Mouse (Mus musculus) midbrain, embryonic 12.5 days (tissue): Measurements from ENCODE around the gene Cst13. TPM values are rescaled to one million over a fixed set of nuclear protein-coding genes. Genes with fewer than 3 reads are reported as not detected.
"Not testable (repeated sequence)": the region's sequence is repeated elsewhere in the genome, so short reads cannot be mapped to it uniquely, and the experiment has no call there.

ENCODE experiments used
- ATAC-seq: fragments of 200-750 bp; cut with Nextera tagmentation; 2 replicates; pipeline ENCODE4 v1.8.0; 2017; ENCODE audit warnings: low read depth, moderate TSS enrichment, moderate library complexity; ENCODE audit not compliant: low FRiP score
- H3K27ac ChIP-seq: fragments of 300-500 bp; sonication (generic); replicated peaks from 2 replicates; pipeline ENCODE4 v1.5.1; 2016; ENCODE audit warnings: mild to moderate bottlenecking
- H3K27me3 ChIP-seq: fragments of 300-500 bp; sonication (generic); 2 replicates; pipeline ENCODE4 v1.6.1; 2016; ENCODE audit warnings: mild to moderate bottlenecking
- H3K36me3 ChIP-seq: fragments of 300-500 bp; sonication (generic); 2 replicates; pipeline ENCODE4 v1.6.1; 2016
- H3K4me1 ChIP-seq: fragments of 300-500 bp; sonication (generic); 2 replicates; pipeline ENCODE4 v1.6.1; 2016
- H3K4me2 ChIP-seq: fragments of 300-500 bp; sonication (generic); replicated peaks from 2 replicates; pipeline ENCODE4 v1.6.1; 2016; ENCODE audit warnings: mild to moderate bottlenecking, moderate library complexity
- H3K4me3 ChIP-seq: fragments of 300-500 bp; sonication (generic); 2 replicates; pipeline ENCODE4 v1.5.1; 2016; ENCODE audit warnings: mild to moderate bottlenecking
- H3K9ac ChIP-seq: fragments of 300-500 bp; sonication (generic); replicated peaks from 2 replicates; pipeline ENCODE4 v1.6.1; 2016; ENCODE audit warnings: mild to moderate bottlenecking, moderate library complexity
- H3K9me3 ChIP-seq: fragments of 300-500 bp; sonication (generic); 2 replicates; pipeline ENCODE4 v1.6.1; 2016; ENCODE audit warnings: mild to moderate bottlenecking
- WGBS: fragments of 180-500 bp; shearing (Covaris S2); methylation state at CpG from one replicate; pipeline ENCODE4 v1.1.7; 2016; 5-methylcytosine and 5-hydroxymethylcytosine counted together
- polyA plus RNA-seq: library from polyadenylated mRNA; unstranded; fragments of >200 nt; fragmentation: Nextera tagmentation; extraction: Ambion mirVana; gene quantifications from 2 replicates; pipeline ENCODE4 v1.2.1, GENCODE M21; 2016

The Cst13 gene
- polyA plus RNA-seq: not detected in 2 replicates

- Histone ChIP-seq H3K27ac (no peak within 1 kb of the TSS), H3K9me3 (no peaks in the 10 kb centered on the region), H3K4me2 (no peak within 1 kb of the TSS), H3K4me1 (no peaks in the 10 kb centered on the region), H3K36me3 (no peaks in the 10 kb centered on the region), H3K27me3 (no peaks in the 10 kb centered on the region), H3K4me3 (no peak within 1 kb of the TSS), H3K9ac (no peak within 1 kb of the TSS)
- ATAC-seq: no peak
These were observed at the start of gene Cst13 for GRCm38 (mm10) chr2:148819909-148820308. TSS of gene Cst13 (plus strand) at chr2:148820081.

- H3K36me3 ChIP-seq, H3K9ac ChIP-seq, H3K4me3 ChIP-seq, ATAC-seq, H3K9me3 ChIP-seq, H3K27me3 ChIP-seq, H3K4me2 ChIP-seq, H3K27ac ChIP-seq, H3K4me1 ChIP-seq: not testable (repeated sequence)
- WGBS: 85% methylated on average over 4 of the region's 4 CpGs
These were observed 48.5 kb upstream of the Cst13 start, which contains the start of gene Cst11 for GRCm38 (mm10) chr2:148771397-148771796. TSS of gene Cst11 (minus strand) at chr2:148771497.

GRCm38 (mm10) chr2:148781709-148782108 lies 38.2 kb upstream of the Cst13 start, which contains the start of gene 8030411F24Rik:
TSS of gene 8030411F24Rik (plus strand) at chr2:148782009.
- no peak within 1 kb of the TSS for H3K4me3 ChIP-seq

GRCm38 (mm10) chr2:148789142-148789541 lies 30.7 kb upstream of the Cst13 start, which contains the start of gene Cst12:
TSS of gene Cst12 (plus strand) at chr2:148789361.
- no peaks in the 10 kb centered on the region for H3K9me3 ChIP-seq

More at GRCm38 (mm10) chr2:148781709-148782108, 38.2 kb upstream of the Cst13 start, which contains the start of gene 8030411F24Rik:
- H3K9me3 ChIP-seq: no peaks in the 10 kb centered on the region
- no peak within 1 kb of the TSS for H3K4me2 ChIP-seq
- no peak within 1 kb of the TSS for H3K9ac ChIP-seq
- H3K4me1 ChIP-seq: no peaks in the 10 kb centered on the region
- no peaks in the 10 kb centered on the region for H3K36me3 ChIP-seq
- no peak within 1 kb of the TSS for H3K27ac ChIP-seq
- 10% methylated on average over 1 of the region's 1 CpGs for WGBS
- 0 out of 2 replicates have a peak, but pooled peaks have one; percentile 23 for ATAC-seq
- no peaks in the 10 kb centered on the region for H3K27me3 ChIP-seq

GRCm38 (mm10) chr2:148798485-148798884 lies 21.4 kb upstream of the Cst13 start, which contains the start of gene Cst8:
TSS of gene Cst8 (plus strand) at chr2:148798785.
- WGBS: 93% methylated on average over 1 of the region's 1 CpGs

More at GRCm38 (mm10) chr2:148789142-148789541, 30.7 kb upstream of the Cst13 start, which contains the start of gene Cst12:
- Histone ChIP-seq H3K9ac (no peak within 1 kb of the TSS), H3K4me1 (no peaks in the 10 kb centered on the region), H3K4me3 (no peak within 1 kb of the TSS), H3K27me3 (no peaks in the 10 kb centered on the region), H3K4me2 (no peak within 1 kb of the TSS), H3K36me3 (no peaks in the 10 kb centered on the region), H3K27ac (no peak within 1 kb of the TSS)
- no peak for ATAC-seq
- 90% methylated on average over 6 of the region's 6 CpGs for WGBS

GRCm38 (mm10) chr2:148801491-148801921 lies 18.4 kb upstream of the Cst13 start:
- H3K4me2 ChIP-seq: no peak overlapping the region
- no peak for ATAC-seq
- H3K9ac ChIP-seq: no peak overlapping the region
- H3K36me3 ChIP-seq: no peaks in the 10 kb centered on the region
- 76% methylated on average over 3 of the region's 3 CpGs for WGBS
- H3K4me3 ChIP-seq: no peak overlapping the region
- H3K27ac ChIP-seq: no peak overlapping the region
- H3K4me1 ChIP-seq: no peaks in the 10 kb centered on the region
- no peaks in the 10 kb centered on the region for H3K9me3 ChIP-seq
- H3K27me3 ChIP-seq: no peaks in the 10 kb centered on the region

More at GRCm38 (mm10) chr2:148798485-148798884, 21.4 kb upstream of the Cst13 start, which contains the start of gene Cst8:
- Histone ChIP-seq H3K9me3 (no peaks in the 10 kb centered on the region), H3K4me3 (no peak within 1 kb of the TSS), H3K27me3 (no peaks in the 10 kb centered on the region), H3K4me1 (no peaks in the 10 kb centered on the region), H3K4me2 (no peak within 1 kb of the TSS), H3K27ac (no peak within 1 kb of the TSS), H3K36me3 (no peaks in the 10 kb centered on the region), H3K9ac (no peak within 1 kb of the TSS)
- no peak for ATAC-seq

- no peak overlapping the region for H3K4me2 ChIP-seq
- no peak for ATAC-seq
- no peak overlapping the region for H3K4me3 ChIP-seq
- WGBS: 84% methylated on average over 6 of the region's 6 CpGs
- no peak overlapping the region for H3K9ac ChIP-seq
- H3K27me3 ChIP-seq: no peaks in the 10 kb centered on the region
- H3K4me1 ChIP-seq: no peaks in the 10 kb centered on the region
- H3K36me3 ChIP-seq: no peaks in the 10 kb centered on the region
- no peak overlapping the region for H3K27ac ChIP-seq
- H3K9me3 ChIP-seq: no peaks in the 10 kb centered on the region
These were observed 13.2 kb upstream of the Cst13 start for GRCm38 (mm10) chr2:148806696-148807095.

- no peaks in the 10 kb centered on the region for H3K36me3 ChIP-seq
- ATAC-seq: no peak
- WGBS: 77% methylated on average over 1 of the region's 1 CpGs
These were observed 6.1 kb downstream of the Cst13 start for GRCm38 (mm10) chr2:148825986-148826385.

GRCm38 (mm10) chr2:148834912-148835311 lies 15.0 kb downstream of the Cst13 start, which contains the start of gene Cst9:
TSS of gene Cst9 (plus strand) at chr2:148835147.
- Histone ChIP-seq H3K27ac (no peak within 1 kb of the TSS), H3K4me1 (no peaks in the 10 kb centered on the region), H3K9ac (no peak within 1 kb of the TSS), H3K36me3 (no peaks in the 10 kb centered on the region), H3K4me3 (no peak within 1 kb of the TSS), H3K27me3 (no peaks in the 10 kb centered on the region), H3K4me2 (no peak within 1 kb of the TSS), H3K9me3 (no peaks in the 10 kb centered on the region)
- WGBS: 66% methylated on average over 4 of the region's 4 CpGs
- ATAC-seq: no peak

More at GRCm38 (mm10) chr2:148825986-148826385, 6.1 kb downstream of the Cst13 start:
- H3K4me2 ChIP-seq: no peak overlapping the region
- no peaks in the 10 kb centered on the region for H3K27me3 ChIP-seq
- H3K9ac ChIP-seq: no peak overlapping the region
- no peaks in the 10 kb centered on the region for H3K9me3 ChIP-seq
- H3K4me3 ChIP-seq: no peak overlapping the region
- H3K27ac ChIP-seq: no peak overlapping the region
- no peaks in the 10 kb centered on the region for H3K4me1 ChIP-seq

GRCm38 (mm10) chr2:148838075-148838777 lies 18.3 kb downstream of the Cst13 start:
- no peak overlapping the region for H3K4me2 ChIP-seq
- H3K27me3 ChIP-seq: no peaks in the 10 kb centered on the region
- no peaks in the 10 kb centered on the region for H3K4me1 ChIP-seq
- 78% methylated on average over 5 of the region's 5 CpGs for WGBS
- no peak overlapping the region for H3K9ac ChIP-seq
- H3K36me3 ChIP-seq: no peaks in the 10 kb centered on the region
- H3K4me3 ChIP-seq: no peak overlapping the region
- ATAC-seq: no peak
- H3K9me3 ChIP-seq: no peaks in the 10 kb centered on the region
- H3K27ac ChIP-seq: no peak overlapping the region

GRCm38 (mm10) chr2:148839224-148839623 lies 19.3 kb downstream of the Cst13 start:
- Histone ChIP-seq H3K4me3 (no peak overlapping the region), H3K27ac (no peak overlapping the region), H3K36me3 (no peaks in the 10 kb centered on the region), H3K9ac (no peak overlapping the region), H3K4me2 (no peak overlapping the region), H3K27me3 (no peaks in the 10 kb centered on the region), H3K4me1 (no peaks in the 10 kb centered on the region), H3K9me3 (no peaks in the 10 kb centered on the region)
- ATAC-seq: no peak
- WGBS: 84% methylated on average over 2 of the region's 2 CpGs

- 51% methylated on average over 8 of the region's 8 CpGs for WGBS
- Histone ChIP-seq H3K4me2 (no peak overlapping the region), H3K36me3 (no peaks in the 10 kb centered on the region), H3K9me3 (no peaks in the 10 kb centered on the region), H3K4me1 (no peaks in the 10 kb centered on the region), H3K27me3 (no peaks in the 10 kb centered on the region), H3K4me3 (no peak overlapping the region), H3K9ac (no peak overlapping the region), H3K27ac (no peak overlapping the region)
- ATAC-seq: peak; percentile 71
These were observed 31.4 kb downstream of the Cst13 start for GRCm38 (mm10) chr2:148851116-148851906.
